Mouse (Mus musculus): ENCODE data around the gene Gm13696. TPM values are rescaled to one million over a fixed set of nuclear protein-coding genes. Genes with fewer than 3 reads are reported as not detected.
A peak's percentile ranks its signal among the peaks of the same experiment; 100 is the strongest.
"Not testable (repeated sequence)": the region's sequence is repeated elsewhere in the genome, so short reads cannot be mapped to it uniquely, and the experiment has no call there.

Gm13696 gene
- 1 to 10 TPM; 1.6 to 1.7 TPM for total RNA-seq (2021)

DNA sequence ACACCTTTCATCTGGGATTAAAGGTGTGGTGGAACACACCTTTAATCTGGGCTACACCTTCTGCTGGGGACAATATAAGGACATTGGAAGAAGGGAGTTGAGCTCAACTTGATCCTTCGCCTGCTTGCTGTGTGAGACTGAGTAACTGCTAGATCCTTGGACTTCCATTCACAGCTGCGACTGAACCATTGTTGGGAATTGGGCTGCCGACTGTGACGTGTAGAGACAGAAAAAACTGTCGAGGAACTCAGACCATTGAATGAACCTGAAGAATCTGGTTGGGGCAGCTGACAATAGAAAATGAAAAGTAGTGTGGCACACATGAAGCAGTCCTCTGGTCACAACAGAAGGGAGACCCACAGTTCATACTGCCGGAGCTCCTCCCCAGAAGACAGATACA lies at the start of gene Gm13696:
Gm13696 (plus strand) TSS at position 301 of the 400 bp plus-strand sequence.
- not testable (repeated sequence) for DNase-seq (ENCODE audit: extremely low spot score in 1 of 2, low spot score in 1 of 2)

DNA sequence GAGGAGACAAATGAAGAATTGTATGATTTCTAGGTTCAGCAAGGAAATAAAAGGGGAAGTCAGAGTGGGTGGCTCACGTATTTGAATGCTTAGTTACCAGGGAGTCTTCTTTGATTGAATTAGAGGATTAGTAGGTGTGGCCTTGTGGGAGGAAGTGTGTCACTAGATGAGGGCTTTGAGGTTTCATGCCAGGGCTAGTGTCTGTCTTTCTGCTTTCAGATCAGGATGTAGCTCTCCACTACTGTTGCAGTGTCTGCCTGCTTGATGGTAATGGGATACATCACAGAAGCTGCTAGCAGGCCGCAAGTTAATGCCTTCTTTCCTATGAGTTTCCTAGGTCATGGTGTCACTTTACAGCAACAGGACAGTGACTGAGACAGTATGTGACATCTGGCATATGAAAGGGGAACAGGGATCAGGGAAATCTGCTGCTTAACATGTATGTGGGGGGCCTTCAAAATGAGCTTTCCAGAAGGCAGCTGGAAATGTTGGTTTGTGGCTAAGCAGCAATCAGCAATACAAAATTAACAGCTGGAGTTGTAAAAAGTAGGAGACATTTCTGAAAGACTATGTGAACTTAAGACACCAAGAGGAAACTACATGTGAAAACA lies 43.3 kb upstream of the Gm13696 start:
- DNase-seq (ENCODE audit: extremely low spot score in 1 of 2, low spot score in 1 of 2) = no peak

DNA sequence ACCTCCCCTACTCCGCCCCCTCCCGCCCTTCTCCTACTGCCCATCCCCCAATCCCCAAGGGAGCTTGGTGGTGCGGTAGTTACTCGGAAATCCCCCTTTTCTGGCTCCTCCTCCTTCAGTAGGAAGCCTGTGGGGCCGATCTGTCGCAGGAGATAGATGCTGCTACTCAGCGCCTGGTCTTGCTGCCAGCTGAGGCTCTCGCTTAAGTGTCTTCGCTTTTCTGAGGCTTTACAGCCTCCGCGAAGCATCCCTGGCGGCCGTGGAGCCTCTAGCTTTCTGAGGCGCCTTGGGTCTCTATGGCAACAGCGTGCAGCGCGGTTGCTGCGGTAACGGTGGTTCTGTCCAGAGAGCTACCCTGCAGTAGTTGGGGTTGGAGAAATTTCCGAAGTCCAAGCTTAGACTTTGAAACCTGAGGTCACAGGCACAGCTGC lies 32.0 kb upstream of the Gm13696 start, which contains the start of gene Zswim2:
Zswim2 (minus strand) TSS at position 298 of the 431 bp plus-strand sequence.
- peak; percentile 79 to 83 for DNase-seq (ENCODE audit: extremely low spot score in 1 of 2, low spot score in 1 of 2)

DNA sequence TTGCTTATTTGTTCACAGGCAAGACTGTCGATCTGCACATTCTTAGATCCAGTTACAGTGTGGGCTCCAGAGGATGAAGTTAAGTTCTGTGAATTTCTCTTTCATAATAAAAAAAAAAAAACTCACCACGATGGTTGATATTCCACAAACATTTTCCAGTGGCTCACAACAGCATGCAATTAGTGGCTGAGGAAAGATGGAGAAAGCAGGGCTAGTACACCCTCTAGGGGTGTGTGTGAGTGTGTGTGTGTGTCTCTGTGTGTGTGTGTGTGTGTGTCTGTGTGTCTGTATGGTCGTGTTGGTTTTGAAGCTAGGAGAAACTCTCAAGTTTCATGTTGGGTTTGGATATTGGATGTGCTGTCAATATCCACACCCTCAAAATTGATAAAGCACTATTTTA lies 31.5 kb upstream of the Gm13696 start:
- no peak for DNase-seq (ENCODE audit: extremely low spot score in 1 of 2, low spot score in 1 of 2)

DNA sequence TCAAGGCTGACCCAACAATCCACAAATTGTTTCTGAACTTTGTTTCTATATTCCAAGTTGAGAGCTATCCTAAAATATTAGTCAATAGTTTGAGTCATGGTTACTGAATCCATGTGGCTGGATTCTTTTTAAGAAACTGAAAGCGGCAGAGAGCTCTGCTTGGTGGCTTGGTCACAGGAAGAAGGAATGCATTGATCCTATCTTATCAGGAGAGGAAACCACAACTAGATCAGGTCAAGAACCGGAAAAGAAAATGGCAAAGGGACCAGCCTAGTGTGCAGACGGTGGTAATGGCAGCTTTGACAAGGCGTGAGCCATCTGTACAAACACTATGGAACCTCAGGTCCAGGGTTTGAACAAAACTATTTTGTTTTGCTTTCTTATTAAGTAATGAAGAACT lies 31.1 kb upstream of the Gm13696 start:
- DNase-seq (ENCODE audit: extremely low spot score in 1 of 2, low spot score in 1 of 2) = no peak

DNA sequence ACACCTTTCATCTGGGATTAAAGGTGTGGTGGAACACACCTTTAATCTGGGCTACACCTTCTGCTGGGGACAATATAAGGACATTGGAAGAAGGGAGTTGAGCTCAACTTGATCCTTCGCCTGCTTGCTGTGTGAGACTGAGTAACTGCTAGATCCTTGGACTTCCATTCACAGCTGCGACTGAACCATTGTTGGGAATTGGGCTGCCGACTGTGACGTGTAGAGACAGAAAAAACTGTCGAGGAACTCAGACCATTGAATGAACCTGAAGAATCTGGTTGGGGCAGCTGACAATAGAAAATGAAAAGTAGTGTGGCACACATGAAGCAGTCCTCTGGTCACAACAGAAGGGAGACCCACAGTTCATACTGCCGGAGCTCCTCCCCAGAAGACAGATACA lies 17.5 kb upstream of the Gm13696 start, which contains the start of gene Gm13698:
Gm13698 (plus strand) TSS at position 301 of the 400 bp plus-strand sequence.
- DNase-seq (ENCODE audit: extremely low spot score in 1 of 2, low spot score in 1 of 2) = not testable (repeated sequence)

DNA sequence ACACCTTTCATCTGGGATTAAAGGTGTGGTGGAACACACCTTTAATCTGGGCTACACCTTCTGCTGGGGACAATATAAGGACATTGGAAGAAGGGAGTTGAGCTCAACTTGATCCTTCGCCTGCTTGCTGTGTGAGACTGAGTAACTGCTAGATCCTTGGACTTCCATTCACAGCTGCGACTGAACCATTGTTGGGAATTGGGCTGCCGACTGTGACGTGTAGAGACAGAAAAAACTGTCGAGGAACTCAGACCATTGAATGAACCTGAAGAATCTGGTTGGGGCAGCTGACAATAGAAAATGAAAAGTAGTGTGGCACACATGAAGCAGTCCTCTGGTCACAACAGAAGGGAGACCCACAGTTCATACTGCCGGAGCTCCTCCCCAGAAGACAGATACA lies 11.7 kb upstream of the Gm13696 start, which contains the start of gene Gm13693:
Gm13693 (plus strand) TSS at position 301 of the 400 bp plus-strand sequence.
- not testable (repeated sequence) for DNase-seq (ENCODE audit: extremely low spot score in 1 of 2, low spot score in 1 of 2)

DNA sequence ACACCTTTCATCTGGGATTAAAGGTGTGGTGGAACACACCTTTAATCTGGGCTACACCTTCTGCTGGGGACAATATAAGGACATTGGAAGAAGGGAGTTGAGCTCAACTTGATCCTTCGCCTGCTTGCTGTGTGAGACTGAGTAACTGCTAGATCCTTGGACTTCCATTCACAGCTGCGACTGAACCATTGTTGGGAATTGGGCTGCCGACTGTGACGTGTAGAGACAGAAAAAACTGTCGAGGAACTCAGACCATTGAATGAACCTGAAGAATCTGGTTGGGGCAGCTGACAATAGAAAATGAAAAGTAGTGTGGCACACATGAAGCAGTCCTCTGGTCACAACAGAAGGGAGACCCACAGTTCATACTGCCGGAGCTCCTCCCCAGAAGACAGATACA lies 5.9 kb upstream of the Gm13696 start, which contains the start of gene Gm13695:
Gm13695 (plus strand) TSS at position 301 of the 400 bp plus-strand sequence.
- DNase-seq (ENCODE audit: extremely low spot score in 1 of 2, low spot score in 1 of 2) = not testable (repeated sequence)

DNA sequence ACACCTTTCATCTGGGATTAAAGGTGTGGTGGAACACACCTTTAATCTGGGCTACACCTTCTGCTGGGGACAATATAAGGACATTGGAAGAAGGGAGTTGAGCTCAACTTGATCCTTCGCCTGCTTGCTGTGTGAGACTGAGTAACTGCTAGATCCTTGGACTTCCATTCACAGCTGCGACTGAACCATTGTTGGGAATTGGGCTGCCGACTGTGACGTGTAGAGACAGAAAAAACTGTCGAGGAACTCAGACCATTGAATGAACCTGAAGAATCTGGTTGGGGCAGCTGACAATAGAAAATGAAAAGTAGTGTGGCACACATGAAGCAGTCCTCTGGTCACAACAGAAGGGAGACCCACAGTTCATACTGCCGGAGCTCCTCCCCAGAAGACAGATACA lies 5.7 kb downstream of the Gm13696 start, which contains the start of gene Gm13694:
Gm13694 (plus strand) TSS at position 301 of the 400 bp plus-strand sequence.
- not testable (repeated sequence) for DNase-seq (ENCODE audit: extremely low spot score in 1 of 2, low spot score in 1 of 2)

DNA sequence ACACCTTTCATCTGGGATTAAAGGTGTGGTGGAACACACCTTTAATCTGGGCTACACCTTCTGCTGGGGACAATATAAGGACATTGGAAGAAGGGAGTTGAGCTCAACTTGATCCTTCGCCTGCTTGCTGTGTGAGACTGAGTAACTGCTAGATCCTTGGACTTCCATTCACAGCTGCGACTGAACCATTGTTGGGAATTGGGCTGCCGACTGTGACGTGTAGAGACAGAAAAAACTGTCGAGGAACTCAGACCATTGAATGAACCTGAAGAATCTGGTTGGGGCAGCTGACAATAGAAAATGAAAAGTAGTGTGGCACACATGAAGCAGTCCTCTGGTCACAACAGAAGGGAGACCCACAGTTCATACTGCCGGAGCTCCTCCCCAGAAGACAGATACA lies 11.5 kb downstream of the Gm13696 start, which contains the start of gene Gm13697:
Gm13697 (plus strand) TSS at position 301 of the 400 bp plus-strand sequence.
- DNase-seq (ENCODE audit: extremely low spot score in 1 of 2, low spot score in 1 of 2) = not testable (repeated sequence)

DNA sequence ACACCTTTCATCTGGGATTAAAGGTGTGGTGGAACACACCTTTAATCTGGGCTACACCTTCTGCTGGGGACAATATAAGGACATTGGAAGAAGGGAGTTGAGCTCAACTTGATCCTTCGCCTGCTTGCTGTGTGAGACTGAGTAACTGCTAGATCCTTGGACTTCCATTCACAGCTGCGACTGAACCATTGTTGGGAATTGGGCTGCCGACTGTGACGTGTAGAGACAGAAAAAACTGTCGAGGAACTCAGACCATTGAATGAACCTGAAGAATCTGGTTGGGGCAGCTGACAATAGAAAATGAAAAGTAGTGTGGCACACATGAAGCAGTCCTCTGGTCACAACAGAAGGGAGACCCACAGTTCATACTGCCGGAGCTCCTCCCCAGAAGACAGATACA lies 17.3 kb downstream of the Gm13696 start, which contains the start of gene Gm13691:
Gm13691 (plus strand) TSS at position 301 of the 400 bp plus-strand sequence.
- not testable (repeated sequence) for DNase-seq (ENCODE audit: extremely low spot score in 1 of 2, low spot score in 1 of 2)

DNA sequence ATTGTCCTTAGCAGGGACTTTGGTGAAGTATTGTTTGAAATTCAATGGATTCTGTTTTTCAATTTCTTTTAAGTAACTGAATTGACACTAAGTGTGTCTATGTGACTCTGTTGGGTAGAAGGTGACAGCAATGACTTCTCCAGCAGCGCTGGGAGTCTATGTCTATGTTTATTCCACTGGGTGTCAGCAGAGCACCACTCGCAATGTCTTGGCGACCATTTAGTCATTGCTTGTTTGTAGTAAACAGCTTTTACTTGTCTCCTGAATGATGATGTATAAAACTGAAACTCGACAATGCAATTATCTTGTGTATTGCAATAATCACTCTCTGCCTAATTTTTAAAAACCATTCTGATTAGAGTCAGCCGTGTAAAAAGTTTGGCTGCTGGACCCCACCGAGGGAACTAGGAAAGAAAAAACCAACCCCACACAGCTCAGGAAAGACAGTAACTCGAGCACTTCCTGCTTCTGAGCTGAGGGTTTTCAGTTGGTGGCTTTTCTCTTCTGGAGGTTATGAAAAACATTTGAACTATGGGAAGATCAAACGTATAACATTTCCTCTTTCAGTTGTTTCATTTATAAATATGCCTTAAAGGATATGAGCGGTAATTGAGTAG lies 20.8 kb downstream of the Gm13696 start:
- not testable (repeated sequence) for DNase-seq (ENCODE audit: extremely low spot score in 1 of 2, low spot score in 1 of 2)

DNA sequence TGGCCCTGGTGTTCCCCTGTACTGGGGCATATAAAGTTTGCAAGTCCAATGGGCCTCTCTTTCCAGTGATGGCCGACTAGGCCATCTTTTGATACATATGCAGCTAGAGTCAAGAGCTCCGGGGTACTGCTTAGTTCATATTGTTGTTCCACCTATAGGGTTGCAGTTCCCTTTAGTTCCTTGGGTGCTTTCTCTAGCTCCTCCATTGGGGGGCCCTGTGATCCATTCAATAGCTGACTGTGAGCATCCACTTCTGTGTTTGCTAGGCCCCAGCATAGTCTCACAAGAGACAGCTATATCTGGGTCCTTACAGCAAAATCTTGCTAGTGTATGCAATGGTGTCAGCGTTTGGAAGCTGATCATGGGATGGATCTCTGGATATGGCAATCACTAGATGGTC lies 21.6 kb downstream of the Gm13696 start:
- not testable (repeated sequence) for DNase-seq (ENCODE audit: extremely low spot score in 1 of 2, low spot score in 1 of 2)

DNA sequence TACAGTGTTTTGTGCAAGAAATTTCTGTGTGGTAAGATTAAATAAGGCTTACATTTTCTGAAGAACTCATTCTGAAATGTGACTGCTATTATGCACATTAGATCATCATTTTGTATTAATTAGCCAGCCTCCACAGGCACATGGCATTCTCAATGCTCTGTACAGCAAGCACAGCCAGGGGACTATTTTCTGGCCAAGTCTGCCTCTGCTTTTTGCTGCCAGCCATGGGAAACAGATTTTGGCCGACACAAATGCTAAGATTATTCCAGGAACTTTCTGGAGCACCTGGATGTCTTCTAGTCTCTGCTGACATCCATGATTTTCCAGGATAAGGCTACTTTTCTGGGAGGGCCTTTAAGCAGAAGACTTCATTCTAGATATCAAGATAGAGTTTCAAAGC lies 36.0 kb downstream of the Gm13696 start:
- DNase-seq (ENCODE audit: extremely low spot score in 1 of 2, low spot score in 1 of 2) = peak; percentile 15 to 18

DNA sequence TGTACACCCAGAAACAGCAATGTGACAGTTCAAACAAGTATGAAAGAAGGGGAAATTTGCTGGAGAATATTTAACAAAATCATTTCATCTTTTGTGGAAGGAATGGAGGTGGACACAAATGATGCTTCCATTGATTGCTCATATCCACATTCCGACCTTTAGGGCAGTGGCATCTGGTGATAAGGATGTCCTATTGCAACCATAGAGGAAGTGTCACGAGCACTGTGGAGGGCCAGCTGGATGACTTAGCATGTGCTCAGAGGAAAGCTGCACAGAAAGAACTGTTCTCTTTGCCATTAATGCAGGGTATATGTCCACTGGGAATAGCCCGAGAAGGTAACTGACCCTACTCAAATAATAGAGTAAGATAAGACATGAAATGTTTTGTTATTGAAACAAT lies 36.9 kb downstream of the Gm13696 start:
- no peak for DNase-seq (ENCODE audit: extremely low spot score in 1 of 2, low spot score in 1 of 2)

DNA sequence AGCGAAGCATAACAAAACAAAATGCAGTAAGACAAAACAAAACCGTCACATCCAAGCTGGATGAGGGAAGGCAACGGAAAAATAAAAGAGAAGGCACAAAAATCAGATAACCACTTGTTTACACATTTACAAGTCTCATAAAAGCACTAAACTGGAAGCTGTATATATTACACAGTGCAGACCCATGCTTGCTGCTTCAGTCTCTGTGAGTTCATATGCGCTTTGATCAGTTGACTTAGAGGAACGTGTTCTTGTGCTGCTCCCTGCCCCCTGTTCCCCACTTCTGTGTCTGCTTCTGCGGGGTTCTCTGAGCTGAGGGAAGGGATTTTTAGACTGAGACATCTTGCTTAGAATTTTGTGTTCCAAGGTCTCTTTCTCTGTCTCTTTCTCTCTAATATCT lies 41.6 kb downstream of the Gm13696 start:
- no peak for DNase-seq (ENCODE audit: extremely low spot score in 1 of 2, low spot score in 1 of 2)

DNA sequence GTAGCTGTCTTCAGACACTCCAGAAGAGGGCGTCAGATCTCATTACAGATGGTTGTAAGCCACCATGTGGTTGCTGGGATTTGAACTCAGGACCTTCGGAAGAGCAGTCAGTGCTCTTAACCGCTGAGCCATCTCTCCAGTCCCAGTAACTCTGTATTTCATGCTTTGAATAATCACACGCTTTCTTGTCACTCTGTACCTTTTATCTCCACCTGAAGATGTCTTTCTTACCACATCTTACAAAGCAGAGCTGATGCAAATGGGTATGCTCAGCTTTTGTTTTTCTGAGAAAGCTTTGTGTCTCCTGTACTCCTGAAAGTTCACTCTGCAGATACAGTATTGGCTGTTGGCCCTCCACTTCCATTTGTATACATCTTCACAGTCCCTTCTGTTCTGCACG lies 43.4 kb downstream of the Gm13696 start:
- not testable (repeated sequence) for DNase-seq (ENCODE audit: extremely low spot score in 1 of 2, low spot score in 1 of 2)

DNA sequence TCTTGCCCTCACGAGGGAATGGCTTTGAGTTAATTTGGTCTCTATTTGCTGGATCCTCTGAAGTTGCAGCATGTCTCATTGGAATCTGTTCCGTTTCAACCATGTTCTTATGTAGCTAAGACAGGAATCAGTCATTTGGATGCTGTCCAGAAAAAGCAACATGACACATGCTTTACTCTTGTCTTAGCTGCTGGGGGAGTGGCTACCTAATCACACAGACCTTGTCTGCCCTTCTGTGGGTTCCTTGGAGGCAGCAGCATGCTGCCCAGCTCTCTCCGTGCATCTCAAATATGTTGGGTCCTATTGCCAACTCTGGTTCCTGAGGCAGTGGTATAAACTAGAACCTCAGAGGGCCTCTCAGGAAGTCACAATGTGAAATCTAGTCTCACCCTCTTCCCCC lies 45.4 kb downstream of the Gm13696 start:
- DNase-seq (ENCODE audit: extremely low spot score in 1 of 2, low spot score in 1 of 2) = no peak

DNA sequence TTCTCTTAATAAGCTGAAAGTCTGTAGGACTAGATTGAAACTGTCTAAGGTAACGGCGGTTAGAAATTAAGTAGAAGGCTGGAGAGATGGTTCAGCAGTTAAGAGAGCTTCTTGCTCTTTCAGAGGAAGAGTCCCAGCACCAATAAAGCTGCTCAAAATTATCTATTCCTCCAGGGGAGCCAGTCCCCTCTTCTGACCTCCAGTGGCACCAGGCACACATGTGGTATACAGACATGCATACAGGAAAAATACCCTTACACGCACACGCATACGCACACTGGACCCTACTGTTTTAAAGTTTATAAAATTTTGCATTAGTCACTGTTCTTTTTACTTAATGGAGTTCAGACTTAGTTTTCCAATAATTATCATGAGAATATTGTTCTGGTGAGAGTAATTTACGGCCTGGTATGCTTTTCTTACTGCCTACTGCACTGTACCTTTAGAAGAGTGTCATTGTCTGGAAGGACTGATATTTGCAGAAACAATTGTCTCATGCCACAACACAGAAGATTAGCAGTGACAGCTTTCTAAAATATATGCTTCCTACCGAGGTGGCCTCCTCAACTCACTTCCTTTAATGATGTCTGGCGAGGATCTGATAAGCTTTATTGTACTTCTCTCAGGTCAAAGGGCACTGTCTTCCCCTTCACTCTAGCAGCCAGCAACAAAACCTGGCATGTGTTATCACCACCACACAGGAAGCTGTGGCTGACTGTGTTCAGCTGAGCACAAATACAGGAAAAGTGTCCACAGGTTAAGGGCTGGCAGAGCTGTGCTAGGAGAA lies 46.8 kb downstream of the Gm13696 start:
- DNase-seq (ENCODE audit: extremely low spot score in 1 of 2, low spot score in 1 of 2) = no peak

DNA sequence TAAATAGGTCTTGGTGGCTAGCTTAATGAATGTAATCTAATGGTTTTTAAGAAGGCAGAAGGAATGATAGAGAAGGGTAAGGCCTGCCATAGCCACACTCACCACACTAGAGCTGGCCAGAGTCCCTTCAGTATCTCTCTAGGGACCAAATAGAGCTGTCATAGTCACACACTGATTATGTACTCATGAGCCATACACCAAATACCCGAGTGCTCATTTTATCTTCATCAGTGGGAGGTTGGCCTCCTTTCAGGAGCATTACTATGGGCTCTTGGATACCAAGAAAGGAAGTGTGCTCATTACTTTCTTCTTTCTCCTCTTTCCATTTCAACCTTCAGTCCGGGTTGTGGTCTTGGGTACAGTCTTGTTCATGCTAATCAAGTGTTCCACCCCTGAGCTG lies 49.0 kb downstream of the Gm13696 start:
- DNase-seq (ENCODE audit: extremely low spot score in 1 of 2, low spot score in 1 of 2) = no peak

DNA sequence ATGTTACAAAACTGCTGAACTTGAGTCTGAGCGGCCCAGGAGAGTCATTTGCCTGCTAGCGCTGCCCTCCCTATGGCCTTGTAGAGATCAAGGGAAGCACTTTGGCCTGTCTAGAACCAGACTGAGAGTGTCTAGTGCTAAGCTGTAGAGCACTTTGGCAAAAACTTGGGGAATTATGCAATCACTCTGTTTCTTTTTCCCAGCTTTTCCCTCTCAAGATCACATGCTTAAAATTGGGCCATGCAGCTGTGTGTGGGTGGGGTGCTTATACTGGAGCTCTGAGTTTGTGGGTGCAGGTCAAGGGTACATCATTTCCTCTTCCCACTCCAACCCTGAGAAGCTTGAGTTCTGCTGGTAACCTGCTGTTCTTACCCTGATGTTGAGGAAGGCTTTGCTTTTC lies 50.0 kb downstream of the Gm13696 start:
- DNase-seq (ENCODE audit: extremely low spot score in 1 of 2, low spot score in 1 of 2) = no peak

Data from layer of hippocampus, postnatal 25 days (tissue).